Mouse (Mus musculus) limb, embryonic 12.5 days (tissue): ENCODE results near the gene Il2rb. TPM values are rescaled to one million over a fixed set of nuclear protein-coding genes. Genes with fewer than 3 reads are reported as not detected.
A peak's percentile ranks its signal among the peaks of the same experiment; 100 is the strongest.

Experiments used
- ATAC-seq: fragments of 200-750 bp; cut with Nextera tagmentation; 2 replicates; pipeline ENCODE4 v1.8.0; 2017; ENCODE audit warnings: low read depth, moderate TSS enrichment; ENCODE audit not compliant: insufficient number of reproducible peaks, insufficient read depth, low FRiP score, low TSS enrichment
- H3K27ac ChIP-seq: fragments of 300-500 bp; sonication (generic); 2 replicates; pipeline ENCODE4 v1.5.1; 2016; ENCODE audit warnings: mild to moderate bottlenecking, moderate library complexity
- H3K27me3 ChIP-seq: fragments of 300-500 bp; sonication (generic); 2 replicates; pipeline ENCODE4 v1.6.1; 2016; ENCODE audit warnings: mild to moderate bottlenecking, moderate library complexity
- H3K36me3 ChIP-seq: fragments of 300-500 bp; sonication (generic); 2 replicates; pipeline ENCODE4 v1.6.1; 2016; ENCODE audit warnings: mild to moderate bottlenecking, moderate library complexity
- H3K4me1 ChIP-seq: fragments of 300-500 bp; sonication (generic); replicated peaks from 2 replicates; pipeline ENCODE4 v1.6.1; 2016
- H3K4me2 ChIP-seq: fragments of 300-500 bp; sonication (generic); 2 replicates; pipeline ENCODE4 v1.6.1; 2016; ENCODE audit warnings: mild to moderate bottlenecking, moderate library complexity
- H3K4me3 ChIP-seq: fragments of 300-500 bp; sonication (generic); replicated peaks from 2 replicates; pipeline ENCODE4 v1.5.1; 2016; ENCODE audit warnings: mild to moderate bottlenecking
- H3K9ac ChIP-seq: fragments of 300-500 bp; sonication (generic); replicated peaks from 2 replicates; pipeline ENCODE4 v1.6.1; 2016; ENCODE audit warnings: mild to moderate bottlenecking, moderate library complexity
- H3K9me3 ChIP-seq: fragments of 300-500 bp; sonication (generic); 2 replicates; pipeline ENCODE4 v1.6.1; 2016; ENCODE audit warnings: mild to moderate bottlenecking, moderate library complexity
- WGBS: fragments of 180-500 bp; shearing (Covaris S2); methylation state at CpG from one replicate; pipeline ENCODE4 v1.1.7; 2016; 5-methylcytosine and 5-hydroxymethylcytosine counted together
- polyA plus RNA-seq: library from polyadenylated mRNA; unstranded; fragments of >200 nt; fragmentation: Nextera tagmentation; extraction: Ambion mirVana; gene quantifications from 2 replicates; pipeline ENCODE4 v1.2.1, GENCODE M21; 2016

Il2rb gene
- polyA plus RNA-seq, 1 experiment from 2014 or later = 0.05 TPM

DNA sequence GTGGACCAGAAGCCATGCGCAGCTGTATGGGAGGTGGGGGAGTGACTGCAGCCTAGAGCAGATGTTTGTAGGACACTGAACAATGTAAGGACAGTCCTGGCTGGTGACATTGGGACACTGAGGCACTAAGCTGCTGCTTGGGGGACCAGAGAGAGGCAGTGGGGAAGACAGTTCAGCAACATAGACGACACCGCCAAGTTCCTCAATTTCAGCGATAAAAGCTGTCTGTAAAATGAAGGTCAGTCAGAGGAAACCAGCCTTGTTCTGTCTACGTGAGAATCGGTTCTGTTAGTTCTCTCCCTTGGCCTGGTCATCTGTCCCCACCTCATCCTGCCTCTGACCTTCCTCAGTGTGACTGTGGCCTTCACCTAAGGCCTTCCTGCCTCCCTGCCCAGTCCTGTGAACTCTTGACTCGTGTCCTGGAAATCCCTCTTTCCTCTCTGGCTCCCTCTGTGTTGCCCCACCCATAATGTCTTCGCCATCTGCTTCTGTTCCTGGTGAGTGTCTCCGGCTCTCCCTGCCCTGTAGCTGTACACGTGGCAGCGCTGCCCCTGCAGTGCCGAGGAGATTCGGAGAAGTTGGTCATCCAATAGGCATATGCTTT is 25.1 kb upstream of the Il2rb start:
- 66% methylated on average over 13 of the region's 13 CpGs for WGBS
- Histone ChIP-seq H3K9ac (no peak overlapping the region), H3K36me3 (peaks cover 6% of the 10 kb centered on the region; the same call in 1 of the 2 replicates), H3K9me3 (no peaks in the 10 kb centered on the region), H3K4me3 (no peak overlapping the region), H3K27me3 (no peaks in the 10 kb centered on the region), H3K4me1 (peaks cover 22% of the 10 kb centered on the region), H3K27ac (no peak overlapping the region), H3K4me2 (no peak overlapping the region)
- ATAC-seq = no peak

DNA sequence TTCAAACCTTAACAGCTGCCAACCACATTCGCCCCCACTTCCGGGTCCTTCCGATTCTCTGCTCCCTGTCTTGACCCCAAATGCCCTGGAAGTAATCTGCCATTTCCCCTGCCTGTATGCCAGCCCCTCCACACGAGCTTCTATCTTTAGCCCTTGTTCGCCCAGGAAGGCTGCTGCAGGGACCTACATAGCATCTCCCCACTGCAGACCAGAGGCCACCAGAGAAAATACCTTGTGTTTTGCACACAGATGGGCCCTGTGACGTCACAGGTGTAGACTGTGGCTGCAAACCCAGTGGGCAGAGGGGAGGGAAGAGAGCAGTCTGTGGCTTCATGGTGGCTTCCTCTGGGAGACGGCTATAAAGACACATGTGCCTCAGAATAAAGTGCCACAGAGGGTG is 23.1 kb upstream of the Il2rb start:
- peaks cover 33% of the 10 kb centered on the region for H3K4me1 ChIP-seq
- ATAC-seq = no peak
- no peaks in the 10 kb centered on the region for H3K36me3 ChIP-seq
- WGBS = 46% methylated on average over 7 of the region's 7 CpGs
- no peak overlapping the region for H3K27ac ChIP-seq
- no peak overlapping the region for H3K4me2 ChIP-seq
- H3K27me3 ChIP-seq = no peaks in the 10 kb centered on the region
- H3K4me3 ChIP-seq = no peak overlapping the region
- H3K9me3 ChIP-seq = no peaks in the 10 kb centered on the region
- H3K9ac ChIP-seq = no peak overlapping the region; the same call in 1 of the 2 replicates

DNA sequence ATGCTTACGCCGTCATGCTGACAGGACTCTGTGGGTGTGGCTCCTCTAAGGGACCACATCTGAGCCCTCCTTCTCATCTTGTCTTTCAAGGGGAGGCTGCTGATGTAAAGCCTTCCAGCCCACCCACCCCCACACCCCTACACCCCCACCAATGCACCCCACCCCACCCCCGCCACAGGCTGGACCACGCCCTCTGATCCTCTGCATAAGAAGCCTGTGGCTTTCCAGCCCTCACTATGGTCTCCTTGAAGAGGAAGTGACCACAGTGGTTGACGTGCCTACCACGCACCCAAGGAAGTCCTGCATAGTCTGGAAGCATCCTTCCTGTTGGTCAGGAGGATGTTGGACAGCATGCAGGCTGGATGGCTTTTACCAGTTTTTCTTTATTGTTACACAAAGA is 20.7 kb upstream of the Il2rb start:
- Histone ChIP-seq H3K9me3 (no peaks in the 10 kb centered on the region), H3K4me3 (no peak overlapping the region), H3K4me2 (no peak overlapping the region), H3K9ac (no peak overlapping the region), H3K4me1 (peaks cover 33% of the 10 kb centered on the region), H3K27me3 (no peaks in the 10 kb centered on the region), H3K27ac (no peak overlapping the region), H3K36me3 (no peaks in the 10 kb centered on the region)
- WGBS = 75% methylated on average over 6 of the region's 6 CpGs
- no peak for ATAC-seq

DNA sequence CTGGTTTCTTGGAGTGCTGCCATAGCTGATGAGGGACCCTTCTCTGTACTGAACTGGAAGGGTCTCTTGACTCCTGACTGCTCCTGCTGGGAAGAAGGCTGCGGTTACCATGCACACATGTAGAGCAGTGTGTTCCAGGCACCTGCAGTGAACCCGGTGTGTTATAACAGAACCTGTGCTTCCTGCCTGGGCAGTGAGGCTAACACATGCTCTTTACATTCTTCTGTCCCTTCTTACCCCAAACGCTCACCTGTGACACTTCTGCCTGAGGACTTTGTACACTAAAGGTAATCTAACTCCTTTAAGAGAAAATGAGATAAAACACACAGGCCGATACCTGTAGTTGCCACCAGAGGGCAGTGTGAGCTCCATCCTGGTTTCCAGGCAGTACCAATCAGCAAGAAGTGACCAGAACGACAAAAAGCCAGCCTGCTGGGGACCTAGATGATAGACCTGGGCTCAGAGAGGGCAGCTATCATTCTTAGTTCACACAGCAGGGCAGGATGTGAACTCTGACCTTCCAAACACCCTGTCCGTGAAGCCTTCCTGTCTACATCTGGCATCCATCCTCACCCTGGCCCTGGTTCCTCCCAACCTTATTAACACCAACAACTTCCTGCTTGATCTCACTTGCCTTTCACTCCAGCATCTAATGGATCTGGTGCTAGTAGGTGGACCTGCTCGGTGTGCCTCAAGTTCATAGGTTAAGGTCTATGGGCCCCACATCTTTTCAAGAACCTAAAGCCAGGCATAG is 19.5 kb upstream of the Il2rb start:
- no peak for ATAC-seq
- Histone ChIP-seq H3K36me3 (no peaks in the 10 kb centered on the region), H3K4me3 (no peak overlapping the region)

DNA sequence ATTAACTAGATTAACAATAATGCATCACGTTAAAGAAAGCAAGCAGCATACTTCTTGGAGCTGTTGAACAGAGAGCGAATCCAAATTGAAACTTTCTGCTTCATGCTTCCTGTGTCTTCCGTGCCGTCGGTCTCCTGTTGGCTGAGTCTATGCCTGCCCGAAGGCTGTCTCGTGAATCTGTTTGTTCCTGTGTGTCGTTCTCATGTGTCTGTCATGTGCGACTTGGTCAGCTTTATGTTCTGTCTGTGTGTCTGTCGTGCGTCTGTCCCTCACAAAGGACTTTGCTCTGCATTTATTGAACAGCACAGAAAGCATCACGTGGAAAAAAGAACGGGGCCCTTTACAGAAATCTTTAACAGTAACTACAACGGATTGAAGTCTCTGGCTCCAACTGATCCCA is 17.9 kb upstream of the Il2rb start:
- no peak overlapping the region for H3K4me3 ChIP-seq

More for the DNA sequence above, 19.5 kb upstream of the Il2rb start:
- Histone ChIP-seq H3K4me2 (no peak overlapping the region), H3K27ac (peak overlapping the region; percentile 58; the same call in 1 of the 2 replicates), H3K9me3 (no peaks in the 10 kb centered on the region), H3K4me1 (peaks cover 35% of the 10 kb centered on the region), H3K27me3 (no peaks in the 10 kb centered on the region), H3K9ac (no peak overlapping the region)
- WGBS = 24% methylated on average over 7 of the region's 7 CpGs

DNA sequence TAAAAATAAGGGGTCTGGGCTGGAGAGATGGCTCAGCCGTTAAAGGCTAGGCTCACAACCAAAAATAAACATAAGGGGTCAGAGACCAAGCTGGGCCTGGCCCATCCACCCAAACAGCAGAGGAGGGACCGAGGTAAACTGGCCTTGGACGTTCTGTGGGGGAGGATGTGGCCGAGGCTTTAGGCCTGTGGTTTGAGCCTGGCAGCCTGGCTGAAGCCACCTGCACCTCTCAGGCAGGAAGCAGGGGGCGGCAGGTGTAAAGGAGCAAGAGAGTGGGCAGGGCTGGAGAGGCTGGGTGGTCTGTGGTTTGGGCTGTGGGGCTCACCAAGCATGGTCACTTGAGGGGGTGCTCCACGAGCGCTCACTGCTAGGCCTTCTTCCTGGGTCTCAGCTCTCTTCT is 16.9 kb upstream of the Il2rb start:
- no peak overlapping the region for H3K27ac ChIP-seq
- no peak overlapping the region for H3K4me3 ChIP-seq
- H3K4me2 ChIP-seq = no peak overlapping the region
- no peak overlapping the region for H3K9ac ChIP-seq
- H3K27me3 ChIP-seq = no peaks in the 10 kb centered on the region
- WGBS = 80% methylated on average over 7 of the region's 7 CpGs
- ATAC-seq = no peak
- no peaks in the 10 kb centered on the region for H3K9me3 ChIP-seq
- H3K4me1 ChIP-seq = peaks cover 26% of the 10 kb centered on the region
- no peaks in the 10 kb centered on the region for H3K36me3 ChIP-seq

More for the DNA sequence above, 17.9 kb upstream of the Il2rb start:
- Histone ChIP-seq H3K36me3 (no peaks in the 10 kb centered on the region), H3K4me1 (peaks cover 30% of the 10 kb centered on the region), H3K27ac (no peak overlapping the region), H3K9ac (no peak overlapping the region), H3K27me3 (no peaks in the 10 kb centered on the region), H3K9me3 (no peaks in the 10 kb centered on the region), H3K4me2 (no peak overlapping the region)
- ATAC-seq = no peak
- WGBS = 88% methylated on average over 14 of the region's 14 CpGs

DNA sequence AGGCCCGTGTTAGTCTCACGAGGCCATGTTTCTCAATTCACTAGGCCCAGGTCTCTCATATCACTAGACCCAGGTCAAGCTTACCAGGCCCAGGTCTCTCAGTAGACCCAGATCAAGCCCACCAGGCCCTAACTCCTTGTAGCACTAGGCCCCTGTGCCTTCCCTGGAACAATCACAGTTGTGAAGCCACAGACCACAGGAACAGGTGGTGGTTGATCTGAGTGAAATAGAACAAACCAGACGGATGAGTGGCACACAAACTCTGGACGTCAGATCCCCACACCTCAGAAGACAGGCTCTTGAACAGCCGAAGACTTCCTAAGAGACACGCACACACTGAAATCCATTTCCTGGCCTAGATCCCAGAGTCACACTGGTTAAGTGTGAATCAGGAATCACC is 15.7 kb upstream of the Il2rb start:
- Histone ChIP-seq H3K36me3 (no peaks in the 10 kb centered on the region), H3K4me2 (no peak overlapping the region), H3K4me3 (no peak overlapping the region), H3K9me3 (no peaks in the 10 kb centered on the region), H3K27me3 (no peaks in the 10 kb centered on the region), H3K9ac (no peak overlapping the region), H3K4me1 (peaks cover 23% of the 10 kb centered on the region), H3K27ac (no peak overlapping the region)
- no peak for ATAC-seq
- WGBS = 90% methylated on average over 6 of the region's 6 CpGs

DNA sequence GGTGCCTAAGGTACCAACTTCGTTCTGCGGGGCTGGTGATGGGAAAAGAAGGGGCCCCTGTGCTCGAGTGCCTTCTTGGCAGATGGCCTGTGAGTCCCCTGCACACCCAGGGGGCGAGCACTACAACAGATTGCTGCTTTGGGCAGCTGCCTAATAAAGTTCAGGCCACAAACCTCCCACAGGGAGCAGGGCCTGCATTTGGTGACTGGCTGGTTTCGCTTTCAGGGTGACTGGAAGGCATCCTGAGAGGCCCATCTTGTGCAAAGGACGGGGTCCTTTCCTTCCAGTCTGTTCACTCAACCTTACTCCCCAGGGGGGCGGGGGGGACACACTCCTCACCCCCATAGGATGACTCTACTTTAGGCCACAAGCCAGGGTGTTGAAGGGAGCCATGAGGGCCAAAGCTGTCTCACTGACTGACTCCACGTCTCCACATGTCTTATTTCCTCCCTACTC is 15.1 kb upstream of the Il2rb start:
- H3K4me1 ChIP-seq = peaks cover 18% of the 10 kb centered on the region
- H3K36me3 ChIP-seq = no peaks in the 10 kb centered on the region
- 0 out of 2 replicates have a peak overlapping the region, but pooled peaks have one; percentile 27 for H3K9ac ChIP-seq
- H3K4me2 ChIP-seq = peak overlapping the region; percentile 30
- H3K4me3 ChIP-seq = no peak overlapping the region
- H3K27me3 ChIP-seq = no peaks in the 10 kb centered on the region
- WGBS = 53% methylated on average over 8 of the region's 8 CpGs
- H3K9me3 ChIP-seq = no peaks in the 10 kb centered on the region
- no peak for ATAC-seq
- 0 out of 2 replicates have a peak overlapping the region, but pooled peaks have one; percentile 23 for H3K27ac ChIP-seq

DNA sequence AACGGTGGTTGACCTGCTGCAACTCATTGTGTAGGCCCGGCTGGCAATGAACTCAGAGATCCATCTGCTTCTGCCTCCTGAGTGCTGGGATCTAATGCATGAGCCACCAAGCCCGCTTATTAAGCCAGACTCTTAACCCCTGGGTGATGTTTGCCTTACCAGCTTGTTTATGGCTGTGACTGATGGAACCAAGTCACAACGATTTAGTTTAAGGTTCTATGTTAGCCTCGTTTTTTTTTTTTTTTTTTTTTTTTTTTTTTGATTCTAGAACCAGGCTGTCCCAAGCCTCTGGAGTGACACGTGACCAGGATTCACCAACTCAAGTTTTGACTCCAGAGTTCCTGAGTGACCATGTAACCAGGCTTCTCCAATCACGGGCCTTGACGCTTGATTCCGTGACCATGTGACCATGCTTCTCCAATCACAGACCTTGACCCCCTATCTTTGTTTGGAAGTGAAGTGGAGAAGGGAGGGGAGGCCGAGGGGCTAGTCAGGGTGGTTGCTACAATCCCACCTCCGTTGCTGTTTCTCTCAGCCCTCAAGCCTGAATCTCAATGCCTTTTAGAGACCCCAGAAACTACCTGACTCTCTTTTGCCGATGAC is 14.3 kb upstream of the Il2rb start:
- Histone ChIP-seq H3K4me1 (peaks cover 12% of the 10 kb centered on the region), H3K36me3 (no peaks in the 10 kb centered on the region), H3K9ac (0 out of 2 replicates have a peak overlapping the region, but pooled peaks have one; percentile 27), H3K4me3 (no peak overlapping the region), H3K4me2 (peak overlapping the region; percentile 30), H3K27me3 (no peaks in the 10 kb centered on the region), H3K27ac (0 out of 2 replicates have a peak overlapping the region, but pooled peaks have one; percentile 23), H3K9me3 (peaks cover 7% of the 10 kb centered on the region)
- 41% methylated on average over 12 of the region's 12 CpGs for WGBS
- no peak for ATAC-seq

DNA sequence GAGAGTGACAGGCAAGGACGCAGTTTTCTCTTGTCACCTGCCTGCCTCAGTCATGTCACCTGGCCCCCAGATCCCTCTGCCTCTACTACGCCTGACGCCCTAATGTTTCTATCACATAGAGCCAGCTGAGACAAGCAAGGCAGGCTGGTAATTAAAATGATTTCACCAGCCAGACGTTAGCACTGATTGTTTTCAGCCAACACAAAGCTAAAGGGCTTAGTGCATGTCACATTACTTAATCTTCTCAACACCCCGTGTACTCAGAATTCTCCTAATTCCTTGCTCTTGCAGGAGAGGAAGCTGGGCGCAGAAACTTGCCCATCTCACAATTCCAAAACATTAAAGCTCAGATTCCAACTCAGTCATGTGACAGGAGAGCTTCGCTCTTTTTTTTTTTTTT is 13.4 kb upstream of the Il2rb start:
- ATAC-seq = no peak

DNA sequence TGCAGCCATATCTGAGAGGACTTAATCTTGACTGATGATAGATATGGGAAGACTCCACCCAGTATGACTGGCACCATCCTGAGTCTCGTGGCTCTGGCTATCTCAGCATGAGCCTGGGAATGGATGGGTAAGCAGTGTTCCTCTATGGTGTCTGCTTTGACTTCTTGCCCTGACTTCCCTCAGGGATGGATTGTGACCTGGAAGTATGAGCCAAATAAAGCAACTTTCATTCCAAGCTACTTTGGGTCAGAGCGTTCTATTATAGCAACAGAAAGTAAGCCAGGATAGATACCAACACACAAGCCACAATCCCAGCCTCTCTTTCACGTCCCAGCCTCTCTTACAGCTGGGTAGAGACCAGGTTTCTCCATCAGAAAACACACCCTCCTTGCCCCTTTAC is 10.5 kb upstream of the Il2rb start:
- Histone ChIP-seq H3K9me3 (peaks cover 9% of the 10 kb centered on the region), H3K9ac (no peak overlapping the region), H3K4me2 (no peak overlapping the region), H3K4me3 (no peak overlapping the region), H3K36me3 (no peaks in the 10 kb centered on the region), H3K4me1 (peaks cover 7% of the 10 kb centered on the region), H3K27ac (no peak overlapping the region), H3K27me3 (no peaks in the 10 kb centered on the region)
- WGBS = 80% methylated on average over 3 of the region's 3 CpGs
- ATAC-seq = no peak

More for the DNA sequence above, 13.4 kb upstream of the Il2rb start:
- peaks cover 9% of the 10 kb centered on the region for H3K9me3 ChIP-seq
- no peak overlapping the region for H3K4me2 ChIP-seq
- H3K4me1 ChIP-seq = peaks cover 7% of the 10 kb centered on the region
- WGBS = 65% methylated on average over 7 of the region's 7 CpGs
- no peak overlapping the region for H3K9ac ChIP-seq
- no peaks in the 10 kb centered on the region for H3K36me3 ChIP-seq
- no peak overlapping the region for H3K4me3 ChIP-seq
- H3K27ac ChIP-seq = no peak overlapping the region
- H3K27me3 ChIP-seq = no peaks in the 10 kb centered on the region
